Mouse (Mus musculus): ENCODE measurements around the gene Ensa. TPM values are rescaled to one million over a fixed set of nuclear protein-coding genes. Genes with fewer than 3 reads are reported as not detected.

Ensa gene
- polyA plus RNA-seq, 1 experiment from 2014 or later, result 89.9 TPM

DNA sequence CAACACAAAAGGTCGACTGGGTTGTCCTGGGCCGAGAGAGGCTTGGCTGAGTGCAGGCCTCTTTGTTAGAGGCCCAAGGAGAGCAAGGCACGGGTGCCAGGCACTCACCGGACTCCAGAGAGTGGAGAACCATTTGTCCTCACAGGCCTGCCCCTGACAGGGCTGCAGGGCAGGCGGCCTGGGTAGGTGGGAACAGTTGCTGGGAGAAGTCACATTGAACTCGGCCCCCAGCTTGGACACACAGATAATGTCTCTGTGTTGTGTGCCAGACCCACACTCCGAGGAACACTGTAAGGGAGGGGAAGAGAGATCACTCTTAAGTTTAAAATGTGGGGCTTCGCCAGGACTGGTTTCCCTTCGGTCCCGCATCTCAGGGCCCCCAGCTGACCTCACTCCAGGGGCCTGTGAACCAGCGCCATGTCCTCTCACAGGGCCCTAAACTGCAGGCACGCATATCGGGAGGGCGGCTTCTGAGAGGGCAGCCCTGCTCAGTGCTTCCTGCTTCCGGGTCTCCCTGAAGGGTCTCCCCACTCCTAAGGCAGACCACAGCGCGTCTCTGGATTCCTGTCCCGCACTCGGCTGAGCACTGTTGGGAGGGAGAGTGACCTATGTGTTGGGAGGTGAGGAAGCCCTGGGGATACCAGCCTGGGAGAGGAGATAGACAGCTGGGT lies 52.8 kb downstream of the Ensa start:
- no peak for DNase-seq (ENCODE audit: low spot score)
- Histone ChIP-seq H3K27ac (0 out of 2 replicates have a peak overlapping the region, but pooled peaks have one; percentile 12), H3K9me3 (no peaks in the 10 kb centered on the region), H3K36me3 (peaks cover 35% of the 10 kb centered on the region), H3K4me1 (replicated peaks) (peaks cover 72% of the 10 kb centered on the region), H3K27me3 (ENCODE audit: insufficient read depth, poor library complexity, severe bottlenecking) (no peaks in the 10 kb centered on the region), H3K4me3 (0 out of 2 replicates have a peak overlapping the region, but pooled peaks have one; percentile 1)
- 86% methylated on average over 19 of the region's 19 CpGs for WGBS

DNA sequence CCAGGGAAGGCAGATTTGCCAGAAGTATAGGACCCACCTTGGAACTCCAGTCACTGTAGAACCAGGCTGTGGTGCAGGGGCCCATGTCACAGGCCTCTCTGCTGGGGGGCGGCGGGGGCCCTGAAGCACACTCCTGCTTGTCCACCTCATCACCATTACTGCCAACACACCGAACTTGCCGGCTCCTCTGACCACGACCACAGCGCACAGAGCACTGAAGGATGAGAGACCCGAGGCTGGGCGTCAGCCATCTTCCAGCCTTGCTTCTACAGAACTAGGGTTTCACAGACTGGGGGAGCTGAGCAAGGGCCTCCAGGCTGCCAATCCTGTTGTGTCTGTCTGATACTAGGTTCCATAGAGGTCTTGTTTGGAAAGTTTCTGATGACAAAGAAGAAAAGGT lies 54.8 kb downstream of the Ensa start:
- 92% methylated on average over 8 of the region's 8 CpGs for WGBS
- Histone ChIP-seq H3K27ac (no peak overlapping the region), H3K4me3 (no peak overlapping the region), H3K9me3 (no peaks in the 10 kb centered on the region), H3K36me3 (peaks cover 16% of the 10 kb centered on the region), H3K27me3 (ENCODE audit: insufficient read depth, poor library complexity, severe bottlenecking) (no peaks in the 10 kb centered on the region), H3K4me1 (replicated peaks) (peaks cover 70% of the 10 kb centered on the region)
- DNase-seq (ENCODE audit: low spot score), result no peak

DNA sequence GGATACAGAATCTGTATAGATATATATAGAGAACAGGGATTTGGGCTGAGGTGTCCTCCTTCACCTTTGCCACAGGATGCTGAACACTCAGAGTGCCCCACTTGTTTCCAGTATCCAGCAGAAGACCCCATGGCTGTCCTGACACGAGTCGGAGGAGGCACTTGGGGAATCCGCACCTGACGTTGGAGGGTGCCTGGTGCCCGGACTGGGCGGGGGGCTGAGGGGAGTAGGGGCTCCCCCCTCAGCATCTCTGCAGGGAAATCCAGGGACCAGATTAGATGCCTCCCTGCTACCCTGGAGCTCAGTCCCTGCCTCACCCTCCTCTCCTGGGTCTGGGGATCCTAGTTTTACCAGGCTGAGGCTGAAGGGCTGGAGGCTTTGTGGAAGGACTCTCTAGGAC lies 55.9 kb downstream of the Ensa start:
- H3K9me3 ChIP-seq, result no peaks in the 10 kb centered on the region
- no peak overlapping the region for H3K4me3 ChIP-seq
- H3K36me3 ChIP-seq, result peaks cover 16% of the 10 kb centered on the region
- no peak for DNase-seq (ENCODE audit: low spot score)
- H3K27ac ChIP-seq, result peak overlapping the region; percentile 57; the same call in 1 of the 2 replicates
- peaks cover 69% of the 10 kb centered on the region for H3K4me1 ChIP-seq (replicated peaks)
- H3K27me3 ChIP-seq (ENCODE audit: insufficient read depth, poor library complexity, severe bottlenecking), result peaks cover 8% of the 10 kb centered on the region; the same call in 1 of the 2 replicates
- WGBS, result 88% methylated on average over 6 of the region's 6 CpGs

DNA sequence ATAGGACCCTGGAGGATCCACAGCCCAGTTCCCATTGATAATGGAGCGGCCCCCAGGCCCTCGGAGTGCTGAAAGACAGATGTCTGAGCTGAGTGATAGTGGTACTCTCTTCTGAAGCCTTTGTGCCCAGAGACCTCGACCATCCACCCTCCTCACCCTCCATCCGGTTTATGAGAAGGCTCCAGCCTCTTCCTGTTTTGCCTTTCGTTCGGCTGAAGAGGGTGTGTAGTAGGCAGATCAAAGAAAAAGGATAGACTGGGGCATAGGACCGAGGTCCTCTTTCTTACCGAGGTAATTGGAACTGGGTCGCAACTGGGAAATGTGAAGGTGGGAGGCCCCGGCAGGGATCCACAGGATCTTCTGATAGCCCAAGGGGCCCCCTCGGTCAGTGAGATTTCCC lies 56.6 kb downstream of the Ensa start:
- H3K36me3 ChIP-seq, result peaks cover 16% of the 10 kb centered on the region
- peaks cover 15% of the 10 kb centered on the region for H3K27me3 ChIP-seq (ENCODE audit: insufficient read depth, poor library complexity, severe bottlenecking)
- 57% methylated on average over 11 of the region's 11 CpGs for WGBS
- peaks cover 69% of the 10 kb centered on the region for H3K4me1 ChIP-seq (replicated peaks)
- no peak for DNase-seq (ENCODE audit: low spot score)
- H3K9me3 ChIP-seq, result no peaks in the 10 kb centered on the region
- peak overlapping the region; percentile 57 for H3K27ac ChIP-seq
- no peak overlapping the region for H3K4me3 ChIP-seq

Other genes starting within 250 kb of the Ensa start
- not detected in 2 replicates for gene 4930558C23Rik, start 222.2 kb upstream of the Ensa start, polyA plus RNA-seq (2016; fragmentation: Nextera tagmentation; extraction: Ambion mirVana)
- gene Arnt, start 190.6 kb upstream of the Ensa start, polyA plus RNA-seq (2016; fragmentation: Nextera tagmentation; extraction: Ambion mirVana), result 30.6 and 33.5 TPM in 2 replicates
- gene Ctsk, start 125.7 kb upstream of the Ensa start, polyA plus RNA-seq (2016; fragmentation: Nextera tagmentation; extraction: Ambion mirVana), result 3.7 and 5.9 TPM in 2 replicates
- 3.9 and 7.6 TPM in 2 replicates for gene Ctss, start 98.2 kb upstream of the Ensa start, polyA plus RNA-seq (2016; fragmentation: Nextera tagmentation; extraction: Ambion mirVana)
- gene Hormad1, start 65.3 kb upstream of the Ensa start, polyA plus RNA-seq (2016; fragmentation: Nextera tagmentation; extraction: Ambion mirVana), result not detected in 2 replicates
- gene Golph3l, start 36.1 kb upstream of the Ensa start, polyA plus RNA-seq (2016; fragmentation: Nextera tagmentation; extraction: Ambion mirVana), result 27.8 and 31.0 TPM in 2 replicates
- gene Mcl1, start 33.8 kb downstream of the Ensa start, polyA plus RNA-seq (2016; fragmentation: Nextera tagmentation; extraction: Ambion mirVana), result 47.2 and 53.4 TPM in 2 replicates
- 0.73 and 0.86 TPM in 2 replicates for gene Adamtsl4, start 62.9 kb downstream of the Ensa start, polyA plus RNA-seq (2016; fragmentation: Nextera tagmentation; extraction: Ambion mirVana)
- 14.2 and 20.3 TPM in 2 replicates for gene Ecm1, start 114.6 kb downstream of the Ensa start, polyA plus RNA-seq (2016; fragmentation: Nextera tagmentation; extraction: Ambion mirVana)
- gene Tars2, start 135.2 kb downstream of the Ensa start, polyA plus RNA-seq (2016; fragmentation: Nextera tagmentation; extraction: Ambion mirVana), result 58.8 and 69.9 TPM in 2 replicates
- 19.8 and 20.1 TPM in 2 replicates for gene Rprd2, start 193.9 kb downstream of the Ensa start, polyA plus RNA-seq (2016; fragmentation: Nextera tagmentation; extraction: Ambion mirVana)
- 51.5 and 66.9 TPM in 2 replicates for gene Prpf3, start 230.9 kb downstream of the Ensa start, polyA plus RNA-seq (2016; fragmentation: Nextera tagmentation; extraction: Ambion mirVana)
- gene Mrps21, start 246.5 kb downstream of the Ensa start, polyA plus RNA-seq (2016; fragmentation: Nextera tagmentation; extraction: Ambion mirVana), result 379 and 403 TPM in 2 replicates